Mouse (Mus musculus) right cerebral cortex, adult 2 months (tissue): Measurements from ENCODE around the gene Gm45711.
A peak's percentile ranks its signal among the peaks of the same experiment; 100 is the strongest.
"Not testable (repeated sequence)": the region's sequence is repeated elsewhere in the genome, so short reads cannot be mapped to it uniquely, and the experiment has no call there.

Experiments used
- DNase-seq, 2 experiments: peaks; one replicate each; pipeline ENCODE4 v3.0.0; 2021 to 2022; ENCODE audit warnings: low spot score in 2 of 2

Gene Gm45711

DNA sequence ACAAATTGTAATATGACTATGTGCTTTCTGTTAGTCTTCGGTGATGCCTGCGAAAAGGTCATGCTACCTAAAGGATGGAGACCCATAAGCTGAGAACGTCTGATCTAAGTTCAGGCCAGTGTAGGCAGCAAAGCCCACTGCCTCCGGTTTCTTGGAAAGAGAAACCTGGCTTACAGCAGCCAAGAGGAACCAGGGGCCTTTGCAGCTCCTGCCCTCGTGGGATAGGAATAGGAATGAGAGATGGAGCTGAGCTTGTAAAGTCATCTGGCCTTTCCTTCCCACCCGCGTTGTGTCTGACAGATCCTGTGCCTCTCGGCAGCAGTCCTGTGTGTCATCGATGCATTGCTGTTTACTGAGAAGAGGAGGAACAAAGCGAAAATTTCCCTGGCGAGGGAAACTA lies 11.4 kb upstream of the Gm45711 start, which contains the start of gene Gm11020:
TSS of gene Gm11020 (plus strand) at position 301 of the 400 bp plus-strand sequence.
- DNase-seq: not testable (repeated sequence)

DNA sequence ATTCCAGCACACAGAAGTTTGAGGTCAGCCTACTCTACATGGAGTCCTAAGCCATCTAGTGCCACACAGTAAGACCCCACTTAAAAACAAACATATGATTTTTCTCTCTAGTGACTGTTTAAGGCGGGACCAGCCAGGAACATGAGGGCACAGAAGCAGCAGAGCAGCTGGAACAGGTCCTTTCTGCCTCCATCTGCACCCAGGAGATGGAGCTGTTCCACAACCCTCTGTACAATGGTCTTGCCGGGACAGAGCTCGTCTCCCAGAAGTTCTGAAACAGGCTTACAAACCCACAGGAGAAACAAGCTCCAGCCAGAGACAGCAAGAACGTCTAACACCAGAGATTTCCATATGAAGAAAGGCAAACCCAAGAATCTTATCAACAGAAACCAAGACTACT lies 3.4 kb upstream of the Gm45711 start:
- peak in 1 of 2 experiments; percentile 6 for DNase-seq

DNA sequence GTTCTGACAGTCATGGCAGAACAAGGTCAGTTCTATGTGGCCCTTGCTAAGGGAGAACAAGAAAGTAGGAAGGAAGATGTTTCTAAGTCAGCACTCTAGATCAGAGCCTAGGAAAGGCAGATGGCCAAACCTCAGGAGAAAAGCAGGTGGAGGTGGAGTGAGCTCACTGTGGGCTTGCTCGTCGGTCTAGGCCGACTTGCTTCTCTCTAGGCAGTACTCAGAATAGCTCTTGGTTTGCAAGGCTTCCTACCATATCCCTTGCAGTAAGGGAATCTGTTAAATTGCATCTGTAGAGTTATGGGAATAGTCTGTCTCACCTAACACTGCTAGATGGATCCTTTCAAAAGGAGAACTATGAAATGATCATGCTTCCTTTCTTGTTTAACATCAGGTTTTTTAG lies 2.1 kb upstream of the Gm45711 start:
- peak in 1 of 2 experiments; percentile 8 for DNase-seq

DNA sequence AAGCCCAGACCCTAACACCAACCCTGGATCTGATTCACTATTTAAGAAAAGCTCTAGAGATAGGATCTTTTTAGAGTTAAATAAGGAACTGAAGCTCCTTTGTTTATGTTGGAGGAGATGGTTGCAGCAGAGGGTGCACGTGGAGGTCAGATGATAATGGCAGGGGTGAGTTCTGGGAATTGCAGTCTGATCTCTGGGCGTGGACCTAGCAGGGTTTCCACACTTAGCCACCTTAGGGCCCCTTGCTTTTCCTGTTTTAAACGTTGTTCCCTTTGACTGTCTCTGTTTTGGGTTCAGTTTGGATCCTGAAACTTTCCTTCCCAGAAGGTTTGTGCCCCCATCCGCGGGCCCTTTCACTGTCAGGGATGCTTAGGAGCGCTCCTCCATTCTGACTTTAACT lies 1.5 kb downstream of the Gm45711 start:
- not testable (repeated sequence) for DNase-seq

DNA sequence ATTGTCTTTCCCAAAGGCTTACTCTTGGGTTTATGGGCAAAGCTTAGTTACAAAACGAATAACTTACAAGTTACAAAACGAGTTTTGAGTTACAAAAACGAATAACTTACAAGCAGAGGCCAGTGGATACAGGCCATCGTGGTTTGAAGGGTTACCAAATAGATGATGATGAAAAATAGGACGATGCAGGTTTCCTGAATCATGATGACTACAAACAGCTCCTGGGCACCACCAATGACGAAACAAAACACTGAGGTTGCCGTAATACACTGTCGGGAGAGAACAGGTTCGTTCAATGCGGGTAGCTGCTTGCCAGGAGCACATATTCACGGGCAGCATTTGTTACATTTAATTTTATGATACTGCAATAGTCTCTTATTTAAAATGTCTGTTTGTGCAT lies 4.9 kb downstream of the Gm45711 start:
- no peak for DNase-seq

DNA sequence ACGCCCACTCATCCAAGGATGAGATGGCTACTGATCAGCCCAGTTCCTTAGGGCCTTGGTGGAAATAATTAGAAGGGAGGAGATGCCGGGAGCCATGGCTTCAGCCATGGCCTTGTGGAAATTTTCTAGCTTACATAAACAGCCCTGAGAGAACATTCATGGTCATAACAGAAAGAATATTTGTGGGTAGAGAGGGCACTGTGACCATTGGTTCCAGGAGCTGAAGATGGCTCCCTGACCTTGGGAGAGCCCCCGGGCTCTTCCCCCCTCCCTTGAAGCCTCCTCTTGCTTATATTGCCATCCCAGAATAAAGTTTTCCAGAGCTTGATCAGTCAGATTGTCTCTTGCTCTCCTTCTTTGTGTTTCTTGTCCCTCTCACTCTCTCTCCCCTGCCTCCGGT lies 7.3 kb downstream of the Gm45711 start:
- DNase-seq: not testable (repeated sequence)

DNA sequence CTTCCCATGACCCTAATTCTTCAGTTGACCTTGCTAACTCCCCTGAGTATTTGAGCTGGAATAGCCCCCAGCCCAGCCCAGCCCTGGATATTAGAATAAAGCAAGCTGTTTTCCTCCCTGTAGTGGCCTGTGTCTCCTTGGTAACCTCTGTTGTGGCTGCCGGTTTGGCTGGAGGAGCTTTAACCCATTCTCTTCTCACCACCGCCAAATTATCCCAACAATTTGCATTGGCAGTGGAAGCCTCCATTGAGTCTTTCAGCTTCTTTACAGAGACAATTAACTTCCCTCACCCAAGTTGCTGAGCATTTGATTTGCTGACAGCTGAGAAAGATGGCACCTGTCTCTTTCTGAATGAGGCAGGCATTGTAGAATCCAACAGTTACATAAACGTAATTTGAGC lies 8.3 kb downstream of the Gm45711 start:
- DNase-seq: peak in 1 of 2 experiments; percentile 4

DNA sequence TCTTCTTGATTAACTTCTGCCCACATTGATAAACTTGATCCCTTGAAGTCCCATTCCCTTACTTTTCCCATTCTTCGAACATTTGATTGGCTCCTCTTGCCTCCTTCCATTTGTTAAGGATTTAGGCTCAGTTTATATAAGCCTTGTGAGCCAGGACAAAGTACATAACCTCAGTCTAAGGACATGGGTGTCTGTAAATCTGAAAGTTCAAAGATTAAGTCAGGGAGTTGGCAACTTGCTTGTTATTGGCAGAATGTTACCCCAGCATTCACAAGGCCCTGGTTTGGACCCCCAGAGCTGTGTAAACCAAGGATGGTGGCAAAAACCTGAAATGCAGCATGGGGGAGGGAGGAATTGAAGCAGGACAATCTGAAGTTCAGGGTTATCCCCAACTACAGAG lies 15.5 kb downstream of the Gm45711 start:
- DNase-seq: no peak

GRCm38 (mm10) chr8:104293081-104293480 lies 16.8 kb downstream of the Gm45711 start, which contains the start of gene Cmtm2a:
Gene Cmtm2a (minus strand): TSS chr8:104293181.
- not testable (repeated sequence) for DNase-seq

DNA sequence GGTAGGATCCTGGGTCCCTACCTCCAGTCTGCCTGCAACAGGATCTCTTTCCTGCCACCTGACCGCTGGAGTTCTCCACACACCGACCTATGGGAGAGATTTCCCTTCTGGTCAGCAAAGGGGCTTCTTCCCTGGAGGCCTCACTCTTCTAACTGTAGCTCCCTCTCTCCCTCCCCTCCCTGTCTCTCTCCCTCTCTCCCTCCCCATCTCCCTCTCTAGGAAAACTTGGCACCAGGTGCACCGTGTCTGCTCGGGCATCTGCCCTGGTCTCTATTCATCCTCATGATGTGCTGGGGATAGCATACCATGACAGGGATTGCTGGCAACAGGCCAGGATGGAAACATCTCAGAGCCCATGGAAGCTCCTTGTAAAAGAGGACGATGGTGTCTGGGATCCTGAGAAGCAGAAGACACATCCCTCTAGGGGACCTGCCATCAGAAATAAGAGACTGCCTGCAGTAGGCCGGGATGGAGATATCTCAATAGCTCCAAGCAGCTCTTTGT lies 40.9 kb downstream of the Gm45711 start:
- DNase-seq: no peak

- no peak for DNase-seq
Measured at GRCm38 (mm10) chr8:104268368-104268767, 41.5 kb downstream of the Gm45711 start.

DNA sequence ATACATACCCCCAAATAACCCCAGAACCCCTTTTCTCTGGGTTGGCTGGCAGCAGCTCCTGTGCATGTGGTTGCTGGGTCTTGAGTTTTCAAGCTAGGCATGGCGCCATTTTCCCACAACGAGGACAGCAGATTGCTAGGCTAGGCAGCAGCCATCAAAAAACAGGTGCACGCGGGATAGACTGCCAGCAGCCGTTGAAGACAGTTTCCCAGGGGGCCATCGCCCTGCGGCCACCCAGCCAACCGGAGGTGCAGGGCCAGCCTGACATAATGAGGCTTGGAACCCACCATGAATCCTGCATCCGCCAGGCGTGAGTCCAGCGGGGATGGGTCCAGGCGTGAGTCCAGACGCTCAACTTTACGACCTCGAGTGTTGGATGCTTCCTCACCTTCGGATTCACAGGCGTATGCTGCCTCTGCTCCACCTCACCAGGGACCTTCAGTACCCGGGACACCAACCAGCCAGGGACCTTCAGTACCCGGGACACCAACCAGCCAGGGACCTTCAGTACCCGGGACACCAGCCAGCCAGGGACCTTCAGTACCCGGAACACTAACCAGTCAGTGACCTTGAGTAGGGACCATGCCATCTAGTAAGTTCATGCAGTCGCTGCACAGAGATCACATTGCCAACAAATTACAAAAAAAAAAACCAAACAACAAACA lies 45.5 kb downstream of the Gm45711 start:
- not testable (repeated sequence) for DNase-seq

GRCm38 (mm10) chr8:104261802-104262201 lies 48.1 kb downstream of the Gm45711 start:
- not testable (repeated sequence) for DNase-seq

GRCm38 (mm10) chr8:104253016-104253415 lies 56.9 kb downstream of the Gm45711 start:
- no peak for DNase-seq

- no peak for DNase-seq
Measured at GRCm38 (mm10) chr8:104251461-104251860, 58.4 kb downstream of the Gm45711 start.

DNA sequence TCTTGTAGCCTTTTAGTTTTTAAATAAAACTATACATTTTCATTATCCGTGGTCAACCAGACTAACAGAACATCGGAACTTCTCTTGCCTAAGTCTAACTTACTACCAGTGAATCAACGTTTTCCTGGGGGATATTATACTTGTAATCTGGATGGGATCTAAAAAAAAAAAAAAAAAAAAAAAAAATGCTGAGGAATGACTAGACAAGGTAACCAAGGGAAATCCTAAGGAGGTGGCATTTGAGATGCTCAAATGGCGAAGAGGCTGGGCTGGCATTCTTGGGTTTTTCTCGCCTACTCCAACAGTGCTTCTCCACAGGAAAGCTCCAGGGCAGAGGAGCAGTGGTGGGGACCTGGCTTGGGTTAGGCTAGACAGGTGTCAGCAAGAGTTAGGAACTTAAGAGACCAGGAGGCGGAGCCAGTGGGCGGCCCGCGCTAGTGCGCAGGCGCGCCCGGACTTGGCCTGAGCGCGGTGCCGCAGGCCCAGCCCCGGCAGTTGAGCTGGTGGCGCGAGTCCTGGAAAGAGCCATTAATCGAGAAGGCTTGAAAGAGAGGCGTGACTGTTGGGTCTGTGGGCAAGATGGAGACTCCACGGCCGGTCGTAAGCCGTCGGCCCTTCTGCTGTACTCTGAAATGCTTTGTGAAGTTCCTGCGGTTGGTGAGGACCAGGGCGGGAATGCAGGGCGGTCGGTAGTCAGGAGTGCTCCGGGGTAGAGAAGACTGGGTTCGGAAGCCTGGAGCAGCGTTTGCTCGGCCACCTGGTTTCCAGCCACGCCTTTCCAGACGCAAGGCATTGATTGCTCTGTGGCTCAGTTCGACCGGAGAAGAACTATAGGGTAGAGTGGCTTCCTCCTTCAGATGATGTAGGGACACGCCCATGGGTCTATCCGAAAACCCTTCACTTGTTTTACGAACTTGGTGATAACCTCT lies 59.2 kb downstream of the Gm45711 start, which contains the start of gene Cklf:
TSS of gene Cklf (plus strand) at position 423 of the 929 bp plus-strand sequence.
- peak; percentile 73 to 79 for DNase-seq

- no peak for DNase-seq
Measured at GRCm38 (mm10) chr8:104249442-104249996, 60.4 kb downstream of the Gm45711 start.

GRCm38 (mm10) chr8:104248276-104248675 lies 61.6 kb downstream of the Gm45711 start, which contains the start of gene Tk2:
Gene Tk2 (minus strand): TSS chr8:104248558.
- peak; percentile 63 to 71 for DNase-seq

DNA sequence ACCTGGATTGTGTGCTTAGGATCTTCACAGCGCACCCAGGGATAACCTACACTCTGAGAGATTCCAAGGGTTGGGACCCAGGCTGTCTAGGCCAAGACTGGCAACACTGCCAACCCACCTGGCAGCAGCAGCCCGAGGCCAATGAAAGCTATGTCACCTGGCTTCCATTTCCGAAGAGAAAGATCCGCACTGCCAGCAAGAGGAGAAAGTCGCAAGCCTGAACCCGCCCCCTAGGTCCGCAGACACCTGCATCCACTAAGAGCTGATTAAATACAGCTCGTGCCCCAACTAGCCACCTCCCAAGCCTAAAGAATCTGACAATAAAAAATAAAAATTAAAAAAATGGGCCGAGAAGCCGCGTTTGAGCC lies 62.0 kb downstream of the Gm45711 start:
- DNase-seq: no peak

GRCm38 (mm10) chr8:104247054-104247907 lies 62.6 kb downstream of the Gm45711 start:
- DNase-seq: no peak

- no peak for DNase-seq
Measured at GRCm38 (mm10) chr8:104246621-104247020, 63.3 kb downstream of the Gm45711 start.
